ENCODE assay signal across 8 mouse cellular contexts in genomic region chr10:80157141-80157929, GRCm38 (mm10). TPM values are rescaled to one million over a fixed set of nuclear protein-coding genes. Genes with fewer than 3 reads are reported as not detected.
DNase-seq lines count a peak whose midpoint lies in the region; ATAC-seq and TF ChIP-seq lines count a peak whose summit lies in the region.

No protein-coding gene starts in this region.

- no peak for DNase-seq in heart, postnatal 4 days
- no peak for DNase-seq in midbrain, embryonic 10.5 days (ENCODE audit: low spot score)
- no peak for DNase-seq in adrenal gland, adult 2 months
- DNase-seq in layer of hippocampus, adult 11-12 months (ENCODE audit: low spot score): no peak
- DNase-seq in kidney, postnatal 25 days: no peak

- H3K9me3 ChIP-seq in heart, embryonic 14.5 days (ENCODE audit: control insufficient read depth, low read length): no peaks in the 10 kb centered on the region
- no peaks in the 10 kb centered on the region for H3K9me3 ChIP-seq in heart, embryonic 16.5 days (replicated peaks; ENCODE audit: control insufficient read depth, low read length)
- no peaks in the 10 kb centered on the region for H3K9me3 ChIP-seq in midbrain, embryonic 10.5 days (replicated peaks)

- TF ChIP-seq CTCF in bone marrow macrophage, adult 2 months (IDR thresholded peaks at IDR 0.05; ENCODE audit: low read depth, low read length): no peak

- H3K27me3 ChIP-seq in heart, embryonic 14.5 days (ENCODE audit: control insufficient read depth, insufficient read depth, low read length): no peaks in the 10 kb centered on the region
- H3K27me3 ChIP-seq in heart, embryonic 16.5 days (ENCODE audit: control insufficient read depth, insufficient read depth, low read length): no peaks in the 10 kb centered on the region
- no peaks in the 10 kb centered on the region for H3K27me3 ChIP-seq in midbrain, embryonic 10.5 days (ENCODE audit: low read depth, poor library complexity, severe bottlenecking)

- peaks cover 51 to 91% of the 10 kb centered on the region in 2 experiments for H3K4me1 ChIP-seq in heart, embryonic 14.5 days (ENCODE audit: control insufficient read depth in 2 of 2, insufficient read depth in 2 of 2, low read length in 2 of 2)
- H3K4me1 ChIP-seq in bone marrow macrophage, adult 2 months (ENCODE audit: control insufficient read depth, insufficient read depth, low read length): peaks cover 59% of the 10 kb centered on the region
- peaks cover 86% of the 10 kb centered on the region for H3K4me1 ChIP-seq in heart, embryonic 16.5 days (ENCODE audit: control insufficient read depth, insufficient read depth, low read length)
- H3K4me1 ChIP-seq in midbrain, embryonic 10.5 days: peaks cover 100% of the 10 kb centered on the region

- H3K4me3 ChIP-seq in heart, embryonic 14.5 days (ENCODE audit: control insufficient read depth in 1 of 2, insufficient read depth in 1 of 2, low read depth in 1 of 2, low read length in 2 of 2): no peak overlapping the region
- H3K4me3 ChIP-seq in bone marrow macrophage, adult 2 months (ENCODE audit: insufficient read depth, low read length): no peak overlapping the region
- H3K4me3 ChIP-seq in heart, embryonic 16.5 days (ENCODE audit: low read length): no peak overlapping the region
- H3K4me3 ChIP-seq in midbrain, embryonic 10.5 days: peak overlapping the region; percentile 27; the same call in 1 of the 2 replicates

- no peak overlapping the region for H3K4me2 ChIP-seq in heart, embryonic 14.5 days (ENCODE audit: low read length)
- H3K4me2 ChIP-seq in heart, embryonic 16.5 days (ENCODE audit: low read depth, low read length): no peak overlapping the region

- peaks cover 54% of the 10 kb centered on the region for H3K36me3 ChIP-seq in heart, embryonic 14.5 days (ENCODE audit: control insufficient read depth, insufficient read depth, low read length)
- peaks cover 50% of the 10 kb centered on the region for H3K36me3 ChIP-seq in heart, embryonic 16.5 days (ENCODE audit: control insufficient read depth, insufficient read depth)
- peaks cover 54% of the 10 kb centered on the region for H3K36me3 ChIP-seq in midbrain, embryonic 10.5 days

- peak overlapping the region; percentile 22 for H3K9ac ChIP-seq in heart, embryonic 14.5 days (ENCODE audit: low read length)
- peak overlapping the region; percentile 52; the same call in 1 of the 2 replicates for H3K9ac ChIP-seq in heart, embryonic 16.5 days (ENCODE audit: low read length)

- H3K27ac ChIP-seq in heart, embryonic 14.5 days (replicated peaks in 1 of 2; ENCODE audit: control insufficient read depth in 1 of 2, insufficient read depth in 1 of 2, low read depth in 2 of 2, low read length in 2 of 2): peak overlapping the region; percentile 8 to 99; a peak in 3 of 4 replicates
- H3K27ac ChIP-seq in bone marrow macrophage, adult 2 months (ENCODE audit: insufficient read depth, low read depth, low read length): peak overlapping the region; percentile 5; the same call in 1 of the 2 replicates
- peak overlapping the region; percentile 74 for H3K27ac ChIP-seq in heart, embryonic 16.5 days (ENCODE audit: low read length)
- peak overlapping the region; percentile 88; the same call in 1 of the 2 replicates for H3K27ac ChIP-seq in midbrain, embryonic 10.5 days (replicated peaks)

- ATAC-seq in heart, embryonic 14.5 days (ENCODE audit: insufficient number of reproducible peaks, insufficient read depth, low FRiP score, low read depth): no peak
- no peak for ATAC-seq in heart, embryonic 16.5 days (replicated peaks; ENCODE audit: extremely low read depth, insufficient read depth, low FRiP score)

- WGBS in heart, embryonic 14.5 days: 54% methylated on average over 15 of the region's 15 CpGs
- 53% methylated on average over 15 of the region's 15 CpGs for WGBS in heart, embryonic 16.5 days
- 61% methylated on average over 15 of the region's 15 CpGs for WGBS in midbrain, embryonic 10.5 days

- no peak for TF ChIP-seq POLR2A in bone marrow macrophage, adult 2 months (IDR thresholded peaks at IDR 0.05; ENCODE audit: borderline replicate concordance, low read depth, low read length)

RNA-seq across cellular contexts. Expression of gene Cirbp, which starts 8.4 kb away (rescaled TPM):
- 79.4 and 80.7 TPM in 2 replicates for polyA plus RNA-seq in heart, embryonic 14.5 days (2014; fragmentation: Nextera tagmentation; extraction: Ambion mirVana)
- 100 to 1,000 TPM; 163 to 193 TPM for total RNA-seq in heart, postnatal 4 days (2021)
- polyA plus RNA-seq in bone marrow macrophage, adult 2 months (2012; ENCODE audit: insufficient read depth, insufficient read length, missing spikeins): 48.0 and 49.8 TPM in 2 replicates
- 85.3 and 87.6 TPM in 2 replicates for polyA plus RNA-seq in heart, embryonic 16.5 days (2015; fragmentation: Nextera tagmentation; extraction: Ambion mirVana)
- 91.8 and 135 TPM in 2 replicates for polyA plus RNA-seq in midbrain, embryonic 10.5 days (2016; fragmentation: Nextera tagmentation; extraction: Ambion mirVana)
- 10 to 100 TPM; 30.6 to 77.0 TPM for total RNA-seq in adrenal gland, adult 2 months (2021)
- 108 and 152 TPM in 2 replicates for polyA plus RNA-seq in adrenal gland, adult 2 months (2012; rRNA removed)

RNA-seq across cellular contexts. Expression of gene Midn, which starts 9.3 kb away (rescaled TPM):
- 21.2 and 25.8 TPM in 2 replicates for polyA plus RNA-seq in heart, embryonic 14.5 days (2014; fragmentation: Nextera tagmentation; extraction: Ambion mirVana)
- total RNA-seq in heart, postnatal 4 days (2021): 100 to 1,000 TPM; 145 to 163 TPM
- polyA plus RNA-seq in bone marrow macrophage, adult 2 months (2012; ENCODE audit: insufficient read depth, insufficient read length, missing spikeins): 32.9 and 40.5 TPM in 2 replicates
- 10.3 and 13.0 TPM in 2 replicates for polyA plus RNA-seq in heart, embryonic 16.5 days (2015; fragmentation: Nextera tagmentation; extraction: Ambion mirVana)
- polyA plus RNA-seq in midbrain, embryonic 10.5 days (2016; fragmentation: Nextera tagmentation; extraction: Ambion mirVana): 17.8 and 19.7 TPM in 2 replicates
- 100 to 1,000 TPM in 1 of 2 experiments, 10 to 100 TPM in 1; 75.8 to 115 TPM for total RNA-seq in adrenal gland, adult 2 months (2021)
- polyA plus RNA-seq in adrenal gland, adult 2 months (2012; rRNA removed): 233 and 269 TPM in 2 replicates

RNA-seq across cellular contexts. Expression of gene 1600002K03Rik, which starts 15.4 kb away (rescaled TPM):
- 7.7 and 11.1 TPM in 2 replicates for polyA plus RNA-seq in heart, embryonic 14.5 days (2014; fragmentation: Nextera tagmentation; extraction: Ambion mirVana)
- 1 to 10 TPM; 1.9 to 4.9 TPM for total RNA-seq in heart, postnatal 4 days (2021)
- polyA plus RNA-seq in bone marrow macrophage, adult 2 months (2012; ENCODE audit: insufficient read depth, insufficient read length, missing spikeins): 22.7 and 23.9 TPM in 2 replicates
- polyA plus RNA-seq in heart, embryonic 16.5 days (2015; fragmentation: Nextera tagmentation; extraction: Ambion mirVana): 9.7 and 10.7 TPM in 2 replicates
- polyA plus RNA-seq in midbrain, embryonic 10.5 days (2016; fragmentation: Nextera tagmentation; extraction: Ambion mirVana): 10.6 and 11.2 TPM in 2 replicates
- 10 to 100 TPM; 14.0 to 21.7 TPM for total RNA-seq in adrenal gland, adult 2 months (2021)
- 25.9 and 34.5 TPM in 2 replicates for polyA plus RNA-seq in adrenal gland, adult 2 months (2012; rRNA removed)

RNA-seq across cellular contexts. Expression of gene Cbarp, which starts 16.7 kb away (rescaled TPM):
- 1.6 and 2.6 TPM in 2 replicates for polyA plus RNA-seq in heart, embryonic 14.5 days (2014; fragmentation: Nextera tagmentation; extraction: Ambion mirVana)
- total RNA-seq in heart, postnatal 4 days (2021): 1 to 10 TPM; 3.7 to 5.1 TPM
- polyA plus RNA-seq in bone marrow macrophage, adult 2 months (2012; ENCODE audit: insufficient read depth, insufficient read length, missing spikeins): 2.0 and 2.9 TPM in 2 replicates
- polyA plus RNA-seq in heart, embryonic 16.5 days (2015; fragmentation: Nextera tagmentation; extraction: Ambion mirVana): 2.5 TPM in 2 replicates
- polyA plus RNA-seq in midbrain, embryonic 10.5 days (2016; fragmentation: Nextera tagmentation; extraction: Ambion mirVana): 7.8 and 9.3 TPM in 2 replicates
- total RNA-seq in adrenal gland, adult 2 months (2021): 100 to 1,000 TPM in 1 of 2 experiments, 10 to 100 TPM in 1; 74.5 to 118 TPM
- 84.3 and 84.6 TPM in 2 replicates for polyA plus RNA-seq in adrenal gland, adult 2 months (2012; rRNA removed)

RNA-seq across cellular contexts. Expression of gene Atp5d, which starts 18.9 kb away (rescaled TPM):
- 988 and 1,015 TPM in 2 replicates for polyA plus RNA-seq in heart, embryonic 14.5 days (2014; fragmentation: Nextera tagmentation; extraction: Ambion mirVana)
- total RNA-seq in heart, postnatal 4 days (2021): 1,000 to 10,000 TPM in 1 of 2 experiments, 100 to 1,000 TPM in 1; 966 to 1,003 TPM
- polyA plus RNA-seq in bone marrow macrophage, adult 2 months (2012; ENCODE audit: insufficient read depth, insufficient read length, missing spikeins): 198 TPM in 2 replicates
- 1,107 and 1,132 TPM in 2 replicates for polyA plus RNA-seq in heart, embryonic 16.5 days (2015; fragmentation: Nextera tagmentation; extraction: Ambion mirVana)
- polyA plus RNA-seq in midbrain, embryonic 10.5 days (2016; fragmentation: Nextera tagmentation; extraction: Ambion mirVana): 463 and 481 TPM in 2 replicates
- total RNA-seq in adrenal gland, adult 2 months (2021): 100 to 1,000 TPM; 654 to 778 TPM
- polyA plus RNA-seq in adrenal gland, adult 2 months (2012; rRNA removed): 5,895 and 6,727 TPM in 2 replicates

Comparison
In these comparisons a context has a peak if more than half of its experiments do, and no peak if none do; other contexts are left out.
1. H3K27ac ChIP-seq: peak in every context shown above with its lines; median percentile 88 in midbrain, embryonic 10.5 days; 74 in heart, embryonic 16.5 days; 54 in heart, embryonic 14.5 days; 5 in bone marrow macrophage, adult 2 months.